Mouse (Mus musculus): ENCODE measurements around the gene Nudcd3. TPM values are rescaled to one million over a fixed set of nuclear protein-coding genes. Genes with fewer than 3 reads are reported as not detected.

Nudcd3 gene
- polyA plus RNA-seq, 1 experiment from 2014 or later, result 39.2 TPM

- H3K27me3 ChIP-seq (ENCODE audit: insufficient read depth, low read length), result no peaks in the 10 kb centered on the region
- WGBS, result 83% methylated on average over 4 of the region's 4 CpGs
- H3K4me3 ChIP-seq (ENCODE audit: low read length), result no peak overlapping the region
- H3K9me3 ChIP-seq (ENCODE audit: low read length), result no peaks in the 10 kb centered on the region
- H3K36me3 ChIP-seq (ENCODE audit: insufficient read depth, low read length), result peaks cover 22% of the 10 kb centered on the region
- H3K4me2 ChIP-seq (replicated peaks; ENCODE audit: low read depth, low read length), result no peak overlapping the region
- no peak overlapping the region for H3K27ac ChIP-seq (ENCODE audit: low read length)
- ATAC-seq (ENCODE audit: low FRiP score, low TSS enrichment), result no peak
- no peak overlapping the region for H3K9ac ChIP-seq (replicated peaks; ENCODE audit: low read length)
- no peaks in the 10 kb centered on the region for H3K4me1 ChIP-seq (ENCODE audit: insufficient read depth, low read length)
Observed at GRCm38 (mm10) chr11:6152864-6153263, 47.4 kb downstream of the Nudcd3 start.

- Histone ChIP-seq H3K27ac (ENCODE audit: low read length) (no peak overlapping the region), H3K4me3 (ENCODE audit: low read length) (no peak overlapping the region), H3K4me2 (replicated peaks; ENCODE audit: low read depth, low read length) (no peak overlapping the region), H3K27me3 (ENCODE audit: insufficient read depth, low read length) (no peaks in the 10 kb centered on the region), H3K4me1 (ENCODE audit: insufficient read depth, low read length) (no peaks in the 10 kb centered on the region), H3K9ac (replicated peaks; ENCODE audit: low read length) (no peak overlapping the region), H3K36me3 (ENCODE audit: insufficient read depth, low read length) (no peaks in the 10 kb centered on the region), H3K9me3 (ENCODE audit: low read length) (no peaks in the 10 kb centered on the region)
- ATAC-seq (ENCODE audit: low FRiP score, low TSS enrichment), result no peak
- WGBS, result 89% methylated on average over 6 of the region's 7 CpGs
Observed at GRCm38 (mm10) chr11:6138233-6138950, 61.8 kb downstream of the Nudcd3 start.

GRCm38 (mm10) chr11:6132886-6133285 lies 67.3 kb downstream of the Nudcd3 start:
- H3K36me3 ChIP-seq (ENCODE audit: insufficient read depth, low read length), result no peaks in the 10 kb centered on the region
- WGBS, result 98% methylated on average over 4 of the region's 4 CpGs

GRCm38 (mm10) chr11:6130578-6130977 lies 69.6 kb downstream of the Nudcd3 start:
- Histone ChIP-seq H3K9ac (replicated peaks; ENCODE audit: low read length) (no peak overlapping the region), H3K36me3 (ENCODE audit: insufficient read depth, low read length) (no peaks in the 10 kb centered on the region), H3K4me3 (ENCODE audit: low read length) (no peak overlapping the region), H3K4me2 (replicated peaks; ENCODE audit: low read depth, low read length) (no peak overlapping the region), H3K4me1 (ENCODE audit: insufficient read depth, low read length) (no peaks in the 10 kb centered on the region), H3K27ac (ENCODE audit: low read length) (no peak overlapping the region), H3K27me3 (ENCODE audit: insufficient read depth, low read length) (no peaks in the 10 kb centered on the region), H3K9me3 (ENCODE audit: low read length) (no peaks in the 10 kb centered on the region)
- no peak for ATAC-seq (ENCODE audit: low FRiP score, low TSS enrichment)
- 77% methylated on average over 1 of the region's 1 CpGs for WGBS

More at GRCm38 (mm10) chr11:6132886-6133285, 67.3 kb downstream of the Nudcd3 start:
- ATAC-seq (ENCODE audit: low FRiP score, low TSS enrichment), result no peak
- H3K4me3 ChIP-seq (ENCODE audit: low read length), result no peak overlapping the region
- no peaks in the 10 kb centered on the region for H3K9me3 ChIP-seq (ENCODE audit: low read length)
- H3K4me2 ChIP-seq (replicated peaks; ENCODE audit: low read depth, low read length), result no peak overlapping the region
- no peaks in the 10 kb centered on the region for H3K27me3 ChIP-seq (ENCODE audit: insufficient read depth, low read length)
- H3K4me1 ChIP-seq (ENCODE audit: insufficient read depth, low read length), result no peaks in the 10 kb centered on the region
- H3K27ac ChIP-seq (ENCODE audit: low read length), result no peak overlapping the region
- H3K9ac ChIP-seq (replicated peaks; ENCODE audit: low read length), result no peak overlapping the region

GRCm38 (mm10) chr11:6123605-6124120 lies 76.6 kb downstream of the Nudcd3 start:
- H3K4me1 ChIP-seq (ENCODE audit: insufficient read depth, low read length), result no peaks in the 10 kb centered on the region
- no peak overlapping the region for H3K4me2 ChIP-seq (replicated peaks; ENCODE audit: low read depth, low read length)
- WGBS, result 100% methylated on average over 1 of the region's 1 CpGs
- no peaks in the 10 kb centered on the region for H3K27me3 ChIP-seq (ENCODE audit: insufficient read depth, low read length)
- peaks cover 12% of the 10 kb centered on the region; the same call in 1 of the 2 replicates for H3K36me3 ChIP-seq (ENCODE audit: insufficient read depth, low read length)
- no peak overlapping the region for H3K9ac ChIP-seq (replicated peaks; ENCODE audit: low read length)
- H3K27ac ChIP-seq (ENCODE audit: low read length), result no peak overlapping the region
- H3K9me3 ChIP-seq (ENCODE audit: low read length), result no peaks in the 10 kb centered on the region
- no peak overlapping the region for H3K4me3 ChIP-seq (ENCODE audit: low read length)
- ATAC-seq (ENCODE audit: low FRiP score, low TSS enrichment), result no peak

GRCm38 (mm10) chr11:6122631-6123030 lies 77.6 kb downstream of the Nudcd3 start:
- Histone ChIP-seq H3K4me2 (replicated peaks; ENCODE audit: low read depth, low read length) (no peak overlapping the region), H3K27me3 (ENCODE audit: insufficient read depth, low read length) (no peaks in the 10 kb centered on the region), H3K9ac (replicated peaks; ENCODE audit: low read length) (no peak overlapping the region), H3K9me3 (ENCODE audit: low read length) (no peaks in the 10 kb centered on the region), H3K27ac (ENCODE audit: low read length) (no peak overlapping the region), H3K4me1 (ENCODE audit: insufficient read depth, low read length) (no peaks in the 10 kb centered on the region), H3K4me3 (ENCODE audit: low read length) (no peak overlapping the region), H3K36me3 (ENCODE audit: insufficient read depth, low read length) (peaks cover 12% of the 10 kb centered on the region; the same call in 1 of the 2 replicates)
- no peak for ATAC-seq (ENCODE audit: low FRiP score, low TSS enrichment)
- 97% methylated on average over 5 of the region's 5 CpGs for WGBS

GRCm38 (mm10) chr11:6120596-6120995 lies 79.6 kb downstream of the Nudcd3 start:
- ATAC-seq (ENCODE audit: low FRiP score, low TSS enrichment), result 0 out of 2 replicates have a peak, but pooled peaks have one; percentile 23
- WGBS, result 66% methylated on average over 11 of the region's 11 CpGs
- Histone ChIP-seq H3K4me3 (ENCODE audit: low read length) (no peak overlapping the region), H3K9me3 (ENCODE audit: low read length) (no peaks in the 10 kb centered on the region), H3K36me3 (ENCODE audit: insufficient read depth, low read length) (peaks cover 20% of the 10 kb centered on the region), H3K4me1 (ENCODE audit: insufficient read depth, low read length) (no peaks in the 10 kb centered on the region), H3K9ac (replicated peaks; ENCODE audit: low read length) (no peak overlapping the region), H3K4me2 (replicated peaks; ENCODE audit: low read depth, low read length) (no peak overlapping the region), H3K27ac (ENCODE audit: low read length) (no peak overlapping the region), H3K27me3 (ENCODE audit: insufficient read depth, low read length) (no peaks in the 10 kb centered on the region)

- no peaks in the 10 kb centered on the region for H3K27me3 ChIP-seq (ENCODE audit: insufficient read depth, low read length)
- H3K4me2 ChIP-seq (replicated peaks; ENCODE audit: low read depth, low read length), result no peak overlapping the region
- WGBS, result 93% methylated on average over 6 of the region's 6 CpGs
- H3K9me3 ChIP-seq (ENCODE audit: low read length), result no peaks in the 10 kb centered on the region
- H3K4me1 ChIP-seq (ENCODE audit: insufficient read depth, low read length), result no peaks in the 10 kb centered on the region
- no peak overlapping the region for H3K27ac ChIP-seq (ENCODE audit: low read length)
- no peak for ATAC-seq (ENCODE audit: low FRiP score, low TSS enrichment)
- no peak overlapping the region for H3K9ac ChIP-seq (replicated peaks; ENCODE audit: low read length)
- peaks cover 20% of the 10 kb centered on the region for H3K36me3 ChIP-seq (ENCODE audit: insufficient read depth, low read length)
- no peak overlapping the region for H3K4me3 ChIP-seq (ENCODE audit: low read length)
Observed at GRCm38 (mm10) chr11:6120001-6120400, 80.2 kb downstream of the Nudcd3 start.

GRCm38 (mm10) chr11:6119312-6119711 lies 80.9 kb downstream of the Nudcd3 start:
- Histone ChIP-seq H3K27me3 (ENCODE audit: insufficient read depth, low read length) (no peaks in the 10 kb centered on the region), H3K4me1 (ENCODE audit: insufficient read depth, low read length) (no peaks in the 10 kb centered on the region), H3K27ac (ENCODE audit: low read length) (no peak overlapping the region), H3K36me3 (ENCODE audit: insufficient read depth, low read length) (peaks cover 20% of the 10 kb centered on the region), H3K9me3 (ENCODE audit: low read length) (no peaks in the 10 kb centered on the region), H3K4me3 (ENCODE audit: low read length) (no peak overlapping the region), H3K4me2 (replicated peaks; ENCODE audit: low read depth, low read length) (no peak overlapping the region), H3K9ac (replicated peaks; ENCODE audit: low read length) (no peak overlapping the region)
- WGBS, result 90% methylated on average over 11 of the region's 11 CpGs
- ATAC-seq (ENCODE audit: low FRiP score, low TSS enrichment), result no peak

GRCm38 (mm10) chr11:6117956-6118355 lies 82.3 kb downstream of the Nudcd3 start:
- 90% methylated on average over 2 of the region's 2 CpGs for WGBS
- peaks cover 19% of the 10 kb centered on the region for H3K36me3 ChIP-seq (ENCODE audit: insufficient read depth, low read length)
- ATAC-seq (ENCODE audit: low FRiP score, low TSS enrichment), result no peak

More at GRCm38 (mm10) chr11:6117956-6118355, 82.3 kb downstream of the Nudcd3 start:
- Histone ChIP-seq H3K27ac (ENCODE audit: low read length) (no peak overlapping the region), H3K9ac (replicated peaks; ENCODE audit: low read length) (no peak overlapping the region), H3K4me3 (ENCODE audit: low read length) (no peak overlapping the region), H3K4me1 (ENCODE audit: insufficient read depth, low read length) (no peaks in the 10 kb centered on the region), H3K27me3 (ENCODE audit: insufficient read depth, low read length) (no peaks in the 10 kb centered on the region), H3K4me2 (replicated peaks; ENCODE audit: low read depth, low read length) (no peak overlapping the region), H3K9me3 (ENCODE audit: low read length) (no peaks in the 10 kb centered on the region)

All from kidney, embryonic 16.5 days (tissue).